Mouse (Mus musculus): ENCODE data around the gene Zfp593. TPM values are rescaled to one million over a fixed set of nuclear protein-coding genes. Genes with fewer than 3 reads are reported as not detected.

Gene Zfp593
- polyA plus RNA-seq, 1 experiment from 2014 or later, result 6.1 TPM

DNA sequence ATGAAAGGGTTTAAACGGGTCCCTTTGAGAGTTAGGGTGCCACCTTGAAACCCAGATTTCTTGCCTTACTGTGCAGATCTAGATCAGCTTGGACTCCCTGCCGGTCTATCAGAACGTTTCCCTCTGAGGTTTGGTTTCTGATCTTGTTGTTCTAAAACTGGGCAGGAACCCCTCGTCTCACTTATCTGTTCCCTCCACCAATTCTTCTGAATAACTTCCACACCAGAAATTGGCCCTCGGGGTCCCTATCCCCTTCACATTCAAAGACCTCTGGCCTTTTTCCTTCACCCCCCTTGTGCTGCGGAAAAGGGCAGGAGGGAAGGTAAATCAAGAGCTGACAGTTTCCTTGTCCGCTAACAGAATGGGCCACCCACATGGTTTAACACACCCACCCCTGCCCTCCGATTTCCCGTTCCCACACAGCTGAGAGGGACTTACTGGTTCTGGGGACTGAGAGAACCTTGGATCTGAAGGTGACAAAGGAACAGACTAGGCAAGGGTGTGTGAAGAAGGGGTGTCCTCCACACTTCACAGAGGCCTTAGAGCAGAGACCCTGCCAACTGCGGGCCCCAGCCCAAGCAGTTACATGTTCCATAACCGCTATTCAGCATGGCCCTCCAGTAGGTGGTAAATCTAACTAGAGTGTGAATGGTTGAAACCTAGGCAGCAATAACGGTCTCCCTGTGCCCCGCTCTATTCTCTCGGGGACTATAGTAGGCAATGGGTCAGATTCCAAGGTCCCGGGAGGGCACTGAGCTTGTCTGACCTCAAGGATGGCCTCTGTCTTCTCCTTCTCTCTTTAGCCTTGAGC lies 7.7 kb upstream of the Zfp593 start:
- no peaks in the 10 kb centered on the region for H3K9me3 ChIP-seq (ENCODE audit: low read length)
- H3K9ac ChIP-seq (replicated peaks), result no peak overlapping the region
- H3K4me2 ChIP-seq (ENCODE audit: low read depth, low read length), result no peak overlapping the region; the same call in 1 of the 2 replicates
- no peak for DNase-seq
- H3K27me3 ChIP-seq (ENCODE audit: insufficient read depth, low read length), result peaks cover 73% of the 10 kb centered on the region
- H3K4me1 ChIP-seq (ENCODE audit: insufficient read depth), result peaks cover 30% of the 10 kb centered on the region
- TF ChIP-seq EP300 (IDR thresholded peaks at IDR 0.05; ENCODE audit: low read depth) (no peak), CTCF (IDR thresholded peaks at IDR 0.05; ENCODE audit: low read depth) (no peak)
- H3K27ac ChIP-seq (ENCODE audit: low read depth), result no peak overlapping the region
- H3K4me3 ChIP-seq (ENCODE audit: low read depth, low read length), result 0 out of 2 replicates have a peak overlapping the region, but pooled peaks have one; percentile 2
- 16% methylated on average over 15 of the region's 15 CpGs for WGBS (ENCODE audit: insufficient replicate concordance)
- ATAC-seq, result no peak
- no peaks in the 10 kb centered on the region for H3K36me3 ChIP-seq (replicated peaks; ENCODE audit: insufficient read depth, low read length)

DNA sequence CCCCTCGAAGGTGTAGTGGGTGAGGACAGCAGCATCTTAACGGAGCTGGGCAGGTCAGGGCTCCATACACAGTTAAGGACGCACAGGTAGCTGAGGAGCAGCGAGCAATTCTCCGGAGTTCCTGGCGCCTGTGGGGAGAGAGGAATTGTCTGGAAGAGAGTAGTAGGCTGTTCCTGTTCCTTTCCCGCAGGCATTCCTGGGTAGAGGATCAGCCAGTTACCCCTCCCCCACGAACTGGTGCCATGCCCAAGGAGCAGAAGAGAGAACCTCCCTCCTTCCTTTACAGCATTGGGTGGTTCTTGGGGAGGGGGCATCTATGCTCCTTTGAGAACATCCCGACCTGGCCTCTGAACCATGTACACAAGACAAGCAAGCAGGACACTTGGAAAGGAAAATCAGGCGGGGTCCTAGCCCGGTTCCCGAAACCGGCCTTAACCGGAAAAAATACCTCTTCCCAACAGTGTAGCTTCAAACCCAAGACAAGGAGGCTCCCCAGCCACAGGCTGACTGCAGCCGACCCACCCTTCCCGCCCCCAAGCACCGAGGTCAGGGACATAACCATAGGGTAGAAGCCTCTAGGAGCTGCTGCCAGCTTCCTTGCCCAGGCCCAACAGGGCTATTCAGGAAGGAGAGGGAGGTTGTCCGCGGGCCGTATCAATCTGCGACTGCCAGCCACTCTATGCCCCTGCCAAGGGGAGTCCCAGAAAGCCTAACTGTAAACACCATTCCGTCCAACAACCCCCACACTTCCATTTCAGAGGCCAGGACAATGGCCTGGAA lies 6.9 kb upstream of the Zfp593 start:
- Histone ChIP-seq H3K4me2 (ENCODE audit: low read depth, low read length) (peak overlapping the region; percentile 69), H3K4me1 (ENCODE audit: insufficient read depth) (peaks cover 30% of the 10 kb centered on the region), H3K27ac (ENCODE audit: low read depth) (no peak overlapping the region), H3K9me3 (ENCODE audit: low read length) (no peaks in the 10 kb centered on the region), H3K4me3 (ENCODE audit: low read depth, low read length) (no peak overlapping the region), H3K27me3 (ENCODE audit: insufficient read depth, low read length) (peaks cover 81% of the 10 kb centered on the region), H3K36me3 (replicated peaks; ENCODE audit: insufficient read depth, low read length) (no peaks in the 10 kb centered on the region), H3K9ac (replicated peaks) (no peak overlapping the region)
- ATAC-seq (no peak), DNase-seq (no peak)
- WGBS (ENCODE audit: insufficient replicate concordance), result 20% methylated on average over 22 of the region's 22 CpGs
- TF ChIP-seq EP300 (IDR thresholded peaks at IDR 0.05; ENCODE audit: low read depth) (no peak), CTCF (IDR thresholded peaks at IDR 0.05; ENCODE audit: low read depth) (no peak)

DNA sequence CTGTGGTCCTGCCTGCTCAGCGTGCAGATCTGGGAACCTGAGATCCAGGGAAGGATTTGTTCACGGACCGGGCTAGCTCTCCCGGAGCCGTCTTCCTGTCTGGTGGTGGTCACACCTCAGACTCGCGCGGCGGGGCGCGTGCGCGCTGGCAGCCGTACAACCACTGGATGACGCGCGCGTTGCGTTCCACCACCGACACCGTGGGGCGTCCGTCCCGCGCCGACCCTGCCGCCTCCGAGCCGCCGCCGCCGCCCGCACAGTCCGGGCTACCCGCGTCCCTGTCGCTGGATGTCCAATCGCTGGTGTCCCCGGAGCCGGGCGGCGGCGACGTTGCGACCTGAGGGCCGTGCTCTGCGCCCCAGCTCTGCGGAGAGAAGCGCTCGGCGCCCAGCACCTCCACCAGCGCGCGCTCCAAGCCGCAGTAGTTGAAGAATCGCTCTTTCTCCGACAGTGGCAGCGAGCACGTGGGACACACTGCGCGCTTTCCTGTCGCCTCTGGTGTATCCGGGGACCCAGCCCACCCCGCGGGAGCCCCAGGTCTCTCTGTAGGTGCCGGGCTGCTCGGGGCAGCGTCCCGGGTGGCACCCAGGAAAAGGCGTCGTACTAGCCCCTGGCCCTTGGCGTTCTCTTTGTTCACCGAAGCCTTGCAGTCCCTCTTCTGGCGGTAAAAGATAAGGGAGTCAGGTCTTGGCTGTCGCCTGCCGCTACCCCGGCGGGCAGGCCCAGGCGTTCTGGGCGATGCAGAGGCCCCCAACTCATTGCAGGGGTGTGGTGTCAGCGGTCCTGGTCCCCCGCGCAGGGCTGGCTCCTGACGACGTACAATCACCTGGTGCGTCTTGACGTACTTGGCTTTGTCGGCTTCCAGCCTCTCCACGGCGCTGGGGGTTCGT lies 6.1 kb upstream of the Zfp593 start:
- WGBS (ENCODE audit: insufficient replicate concordance), result 3% methylated on average over 90 of the region's 91 CpGs
- H3K4me3 ChIP-seq (ENCODE audit: low read depth, low read length), result peak overlapping the region; percentile 37
- DNase-seq (no peak), ATAC-seq (no peak)
- H3K9ac ChIP-seq (replicated peaks), result no peak overlapping the region
- peak overlapping the region; percentile 69 for H3K4me2 ChIP-seq (ENCODE audit: low read depth, low read length)
- no peak for TF ChIP-seq CTCF (IDR thresholded peaks at IDR 0.05; ENCODE audit: low read depth)
- TF ChIP-seq EP300 (IDR thresholded peaks at IDR 0.05; ENCODE audit: low read depth), result no peak
- H3K27me3 ChIP-seq (ENCODE audit: insufficient read depth, low read length), result peaks cover 87% of the 10 kb centered on the region
- no peak overlapping the region for H3K27ac ChIP-seq (ENCODE audit: low read depth)
- peaks cover 30% of the 10 kb centered on the region for H3K4me1 ChIP-seq (ENCODE audit: insufficient read depth)
- H3K36me3 ChIP-seq (replicated peaks; ENCODE audit: insufficient read depth, low read length), result no peaks in the 10 kb centered on the region
- H3K9me3 ChIP-seq (ENCODE audit: low read length), result no peaks in the 10 kb centered on the region

DNA sequence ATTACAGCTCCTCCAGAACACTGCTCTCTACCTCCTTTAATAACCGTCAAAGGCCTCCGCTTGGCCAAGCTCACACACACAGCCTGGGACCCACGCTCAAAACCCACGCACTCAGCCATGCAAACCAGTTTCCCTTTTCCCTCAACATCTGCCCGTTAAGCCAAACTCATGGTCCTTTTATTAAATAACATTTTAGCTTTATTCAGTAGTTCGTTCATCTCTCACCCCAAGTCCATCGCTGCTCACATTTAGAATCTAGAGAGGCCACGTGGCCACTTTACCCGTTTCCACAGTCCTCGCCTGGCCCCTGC lies 5.5 kb upstream of the Zfp593 start:
- Histone ChIP-seq H3K36me3 (replicated peaks; ENCODE audit: insufficient read depth, low read length) (no peaks in the 10 kb centered on the region), H3K9ac (replicated peaks) (no peak overlapping the region), H3K4me1 (ENCODE audit: insufficient read depth) (peaks cover 27% of the 10 kb centered on the region), H3K9me3 (ENCODE audit: low read length) (no peaks in the 10 kb centered on the region), H3K27ac (ENCODE audit: low read depth) (no peak overlapping the region), H3K4me2 (ENCODE audit: low read depth, low read length) (peak overlapping the region; percentile 69), H3K4me3 (ENCODE audit: low read depth, low read length) (peak overlapping the region; percentile 37), H3K27me3 (ENCODE audit: insufficient read depth, low read length) (peaks cover 90% of the 10 kb centered on the region)
- DNase-seq (no peak), ATAC-seq (no peak)
- no peak for TF ChIP-seq EP300 (IDR thresholded peaks at IDR 0.05; ENCODE audit: low read depth)
- no peak for TF ChIP-seq CTCF (IDR thresholded peaks at IDR 0.05; ENCODE audit: low read depth)
- WGBS (ENCODE audit: insufficient replicate concordance), result 22% methylated on average over 10 of the region's 10 CpGs

DNA sequence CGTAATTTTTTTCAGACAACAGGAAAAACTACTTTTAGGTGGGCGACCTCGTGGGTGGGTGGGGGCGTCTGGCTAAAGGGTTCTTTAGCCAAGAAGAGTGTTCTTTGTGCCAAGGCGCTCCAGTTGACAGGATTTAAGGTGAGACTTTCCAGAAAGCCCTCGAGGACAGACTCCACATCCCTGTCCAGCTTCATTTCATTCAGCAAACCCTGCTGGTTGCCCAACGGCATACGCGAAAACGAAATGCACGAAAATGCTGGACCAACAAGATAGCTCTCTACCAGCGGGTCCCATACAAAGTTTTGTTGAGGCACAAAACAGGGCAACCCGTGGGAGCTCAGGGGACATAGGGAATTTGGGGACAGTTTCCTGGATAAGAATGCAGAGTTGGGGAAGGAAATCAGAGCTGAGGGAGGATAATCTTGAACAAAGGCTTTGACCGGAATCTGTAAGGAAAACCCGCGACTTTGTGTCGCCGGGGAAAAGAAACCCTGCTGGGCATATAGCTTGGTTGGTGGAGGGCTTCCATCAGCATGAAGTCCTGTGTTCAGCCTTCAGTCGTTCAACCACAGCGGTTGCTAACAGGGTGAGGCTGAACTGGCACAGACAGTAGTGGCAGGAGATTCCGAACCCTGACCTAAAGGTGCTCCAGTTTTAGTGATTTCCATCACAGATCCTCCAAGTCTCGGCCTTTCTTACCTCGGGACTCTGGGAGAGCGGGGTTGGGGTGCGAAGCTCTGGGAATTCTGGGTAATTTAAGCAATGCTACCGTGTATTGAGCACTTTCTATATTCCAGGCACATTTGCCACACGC lies 4.9 kb upstream of the Zfp593 start:
- H3K9me3 ChIP-seq (ENCODE audit: low read length), result no peaks in the 10 kb centered on the region
- ATAC-seq, result no peak
- H3K27ac ChIP-seq (ENCODE audit: low read depth), result no peak overlapping the region
- no peak for DNase-seq
- TF ChIP-seq EP300 (IDR thresholded peaks at IDR 0.05; ENCODE audit: low read depth) (no peak), CTCF (IDR thresholded peaks at IDR 0.05; ENCODE audit: low read depth) (no peak)
- no peaks in the 10 kb centered on the region for H3K36me3 ChIP-seq (replicated peaks; ENCODE audit: insufficient read depth, low read length)
- peaks cover 89% of the 10 kb centered on the region for H3K27me3 ChIP-seq (ENCODE audit: insufficient read depth, low read length)
- peak overlapping the region; percentile 37 for H3K4me3 ChIP-seq (ENCODE audit: low read depth, low read length)
- H3K4me2 ChIP-seq (ENCODE audit: low read depth, low read length), result peak overlapping the region; percentile 69
- 30% methylated on average over 27 of the region's 27 CpGs for whole genome bisulfite sequencing (ENCODE audit: insufficient replicate concordance)
- peaks cover 30% of the 10 kb centered on the region for H3K4me1 ChIP-seq (ENCODE audit: insufficient read depth)
- H3K9ac ChIP-seq (replicated peaks), result no peak overlapping the region

Measured in liver, postnatal 0 days (tissue).